Mouse (Mus musculus): ENCODE data around the gene Snx30.
A peak's percentile ranks its signal among the peaks of the same experiment; 100 is the strongest.

The Snx30 gene

GRCm38 (mm10) chr4:59902547-59902946, 96.9 kb downstream of the Snx30 start:
- no peak for DNase-seq (ENCODE audit: low spot score)

- no peak for DNase-seq (ENCODE audit: low spot score)
Measured at GRCm38 (mm10) chr4:59907092-59907491, 101.5 kb downstream of the Snx30 start.

- no peak for DNase-seq (ENCODE audit: low spot score)
Measured at GRCm38 (mm10) chr4:59907657-59908230, 102.1 kb downstream of the Snx30 start.

GRCm38 (mm10) chr4:59908785-59909184, 103.1 kb downstream of the Snx30 start:
- no peak for DNase-seq (ENCODE audit: low spot score)

- DNase-seq (ENCODE audit: low spot score), result no peak
Measured at GRCm38 (mm10) chr4:59914608-59915403, 109.2 kb downstream of the Snx30 start, which contains the start of gene Slc46a2. Slc46a2 (minus strand) TSS chr4:59915056.

- no peak for DNase-seq (ENCODE audit: low spot score)
Measured at GRCm38 (mm10) chr4:59917966-59918365, 112.3 kb downstream of the Snx30 start.

GRCm38 (mm10) chr4:59925082-59925481, 119.4 kb downstream of the Snx30 start:
- DNase-seq (ENCODE audit: low spot score), result no peak

- no peak for DNase-seq (ENCODE audit: low spot score)
Measured at GRCm38 (mm10) chr4:59927666-59928065, 122.0 kb downstream of the Snx30 start.

GRCm38 (mm10) chr4:59928347-59928746, 122.7 kb downstream of the Snx30 start:
- DNase-seq (ENCODE audit: low spot score), result peak; percentile 36

GRCm38 (mm10) chr4:59932505-59933281, 127.1 kb downstream of the Snx30 start:
- DNase-seq (ENCODE audit: low spot score), result peak; percentile 8

GRCm38 (mm10) chr4:59937543-59937942, 131.9 kb downstream of the Snx30 start:
- no peak for DNase-seq (ENCODE audit: low spot score)
